Mouse (Mus musculus): ENCODE data around the gene Fam133b.

DNA sequence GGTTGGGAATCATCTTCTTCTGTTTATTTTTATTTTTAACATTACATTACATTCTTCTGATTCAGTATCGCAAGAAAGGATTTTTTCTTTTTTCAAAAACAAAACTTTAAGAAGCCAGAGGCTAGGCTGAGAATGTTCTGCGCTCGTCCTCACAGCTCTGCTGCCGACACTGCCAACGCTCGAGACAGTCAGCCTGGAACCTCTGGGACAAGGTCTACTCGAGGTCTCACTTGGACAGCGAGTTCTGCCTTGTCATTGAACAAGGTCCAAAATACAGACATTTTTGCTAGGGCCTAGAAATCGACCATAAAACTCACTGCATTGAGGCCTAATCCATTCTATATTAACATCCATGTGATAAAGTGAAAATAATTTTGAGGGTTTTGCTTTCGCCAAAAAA lies 20.8 kb upstream of the Fam133b start:
- no peak for TF ChIP-seq CTCF (IDR thresholded peaks at IDR 0.05; ENCODE audit: low read depth)
- no peak for TF ChIP-seq EP300 (IDR thresholded peaks at IDR 0.05; ENCODE audit: low read depth)
